Mouse (Mus musculus) embryonic facial prominence, embryonic 15.5 days (tissue): ENCODE measurements at regions not wholly inside any gene's neighbourhood (a gene's known extent, or its start where the extent isn't known, plus 50 kb on each side); places are given as distances from the start of the nearest gene placed in this dataset.

ENCODE experiments used
- ATAC-seq: fragments of 200-750 bp; cut with Nextera tagmentation; 2 replicates; pipeline ENCODE4 v1.8.0; 2017; ENCODE audit warnings: low read depth, moderate TSS enrichment; ENCODE audit not compliant: insufficient number of reproducible peaks, low FRiP score, low TSS enrichment
- H3K27ac ChIP-seq: fragments of 300-500 bp; sonication (generic); replicated peaks from 2 replicates; pipeline ENCODE4 v1.5.1; 2015; ENCODE audit warnings: mild to moderate bottlenecking, inconsistent platforms
- H3K27me3 ChIP-seq: fragments of 300-500 bp; sonication (generic); 2 replicates; pipeline ENCODE4 v1.6.1; 2015; ENCODE audit warnings: inconsistent platforms
- H3K36me3 ChIP-seq: fragments of 300-500 bp; sonication (generic); 2 replicates; pipeline ENCODE4 v1.6.1; 2015; ENCODE audit warnings: mild to moderate bottlenecking, inconsistent platforms
- H3K4me1 ChIP-seq: fragments of 300-500 bp; sonication (generic); 2 replicates; pipeline ENCODE4 v1.6.1; 2015; ENCODE audit warnings: inconsistent platforms
- H3K4me2 ChIP-seq: fragments of 300-500 bp; sonication (generic); replicated peaks from 2 replicates; pipeline ENCODE4 v1.6.1; 2015; ENCODE audit warnings: mild to moderate bottlenecking, inconsistent platforms
- H3K4me3 ChIP-seq: fragments of 300-500 bp; sonication (generic); replicated peaks from 2 replicates; pipeline ENCODE4 v1.5.1; 2015; ENCODE audit warnings: mild to moderate bottlenecking, inconsistent platforms
- H3K9ac ChIP-seq: fragments of 300-500 bp; sonication (generic); 2 replicates; pipeline ENCODE4 v1.6.1; 2015; ENCODE audit warnings: inconsistent platforms
- H3K9me3 ChIP-seq: fragments of 300-500 bp; sonication (generic); replicated peaks from 2 replicates; pipeline ENCODE4 v1.6.1; 2016; ENCODE audit warnings: inconsistent platforms
- WGBS: fragments of 180-500 bp; shearing (Covaris S2); methylation state at CpG from one replicate; pipeline ENCODE4 v1.1.7; 2015; 5-methylcytosine and 5-hydroxymethylcytosine counted together

- no peaks in the 10 kb centered on the region for H3K36me3 ChIP-seq
- H3K9ac ChIP-seq = no peak overlapping the region
- 48% methylated on average over 3 of the region's 3 CpGs for WGBS
- H3K4me1 ChIP-seq = no peaks in the 10 kb centered on the region
- H3K4me3 ChIP-seq = no peak overlapping the region
- H3K27me3 ChIP-seq = peaks cover 6% of the 10 kb centered on the region; the same call in 1 of the 2 replicates
- no peak for ATAC-seq
- no peaks in the 10 kb centered on the region for H3K9me3 ChIP-seq
- H3K4me2 ChIP-seq = no peak overlapping the region
- H3K27ac ChIP-seq = no peak overlapping the region
Measured at GRCm38 (mm10) chrX:158920217-158920616, 289.9 kb upstream of the Rps6ka3 start.

GRCm38 (mm10) chrX:158921424-158921823, 288.7 kb upstream of the Rps6ka3 start:
- Histone ChIP-seq H3K4me2 (peak overlapping the region; percentile 39), H3K9ac (no peak overlapping the region), H3K27ac (no peak overlapping the region), H3K27me3 (peaks cover 6% of the 10 kb centered on the region; the same call in 1 of the 2 replicates), H3K4me1 (no peaks in the 10 kb centered on the region), H3K4me3 (peak overlapping the region; percentile 25), H3K36me3 (no peaks in the 10 kb centered on the region), H3K9me3 (no peaks in the 10 kb centered on the region)
- ATAC-seq = no peak
- 27% methylated on average over 5 of the region's 5 CpGs for WGBS

GRCm38 (mm10) chrX:158921838-158922450, 288.2 kb upstream of the Rps6ka3 start:
- no peak overlapping the region for H3K27ac ChIP-seq
- H3K9me3 ChIP-seq = no peaks in the 10 kb centered on the region
- peak overlapping the region; percentile 25 for H3K4me3 ChIP-seq
- H3K9ac ChIP-seq = no peak overlapping the region
- H3K36me3 ChIP-seq = no peaks in the 10 kb centered on the region
- ATAC-seq = no peak
- WGBS = 26% methylated on average over 14 of the region's 14 CpGs
- H3K4me1 ChIP-seq = no peaks in the 10 kb centered on the region
- peaks cover 6% of the 10 kb centered on the region; the same call in 1 of the 2 replicates for H3K27me3 ChIP-seq
- peak overlapping the region; percentile 39 for H3K4me2 ChIP-seq

GRCm38 (mm10) chrX:158923081-158923561, 287.0 kb upstream of the Rps6ka3 start:
- ATAC-seq = no peak
- H3K27ac ChIP-seq = no peak overlapping the region
- no peaks in the 10 kb centered on the region for H3K4me1 ChIP-seq
- WGBS = 18% methylated on average over 14 of the region's 14 CpGs
- H3K27me3 ChIP-seq = peaks cover 6% of the 10 kb centered on the region; the same call in 1 of the 2 replicates
- H3K9ac ChIP-seq = no peak overlapping the region
- no peaks in the 10 kb centered on the region for H3K36me3 ChIP-seq
- H3K4me2 ChIP-seq = peak overlapping the region; percentile 32
- H3K9me3 ChIP-seq = no peaks in the 10 kb centered on the region
- 0 out of 2 replicates have a peak overlapping the region, but pooled peaks have one; percentile 4 for H3K4me3 ChIP-seq

- Histone ChIP-seq H3K9me3 (no peaks in the 10 kb centered on the region), H3K9ac (no peak overlapping the region), H3K27ac (no peak overlapping the region), H3K36me3 (no peaks in the 10 kb centered on the region), H3K27me3 (peaks cover 6% of the 10 kb centered on the region; the same call in 1 of the 2 replicates), H3K4me2 (peak overlapping the region; percentile 32), H3K4me1 (no peaks in the 10 kb centered on the region), H3K4me3 (no peak overlapping the region)
- WGBS = 24% methylated on average over 17 of the region's 17 CpGs
- no peak for ATAC-seq
Measured at GRCm38 (mm10) chrX:158923657-158924489, 286.2 kb upstream of the Rps6ka3 start.

GRCm38 (mm10) chrX:158924490-158925398, 285.4 kb upstream of the Rps6ka3 start:
- H3K36me3 ChIP-seq = no peaks in the 10 kb centered on the region

GRCm38 (mm10) chrX:158931864-158932263, 278.2 kb upstream of the Rps6ka3 start:
- WGBS = 65% methylated on average over 1 of the region's 1 CpGs
- Histone ChIP-seq H3K36me3 (no peaks in the 10 kb centered on the region), H3K4me3 (no peak overlapping the region), H3K4me2 (no peak overlapping the region), H3K27me3 (no peaks in the 10 kb centered on the region), H3K4me1 (no peaks in the 10 kb centered on the region), H3K9ac (no peak overlapping the region), H3K9me3 (no peaks in the 10 kb centered on the region), H3K27ac (no peak overlapping the region)
- ATAC-seq = no peak

More at GRCm38 (mm10) chrX:158924490-158925398, 285.4 kb upstream of the Rps6ka3 start:
- no peak overlapping the region for H3K4me3 ChIP-seq
- WGBS = 35% methylated on average over 6 of the region's 6 CpGs
- H3K27ac ChIP-seq = no peak overlapping the region
- no peak overlapping the region for H3K9ac ChIP-seq
- ATAC-seq = no peak
- no peaks in the 10 kb centered on the region for H3K9me3 ChIP-seq
- H3K4me1 ChIP-seq = no peaks in the 10 kb centered on the region
- peak overlapping the region; percentile 32; the same call in 1 of the 2 replicates for H3K4me2 ChIP-seq
- H3K27me3 ChIP-seq = peaks cover 6% of the 10 kb centered on the region; the same call in 1 of the 2 replicates

GRCm38 (mm10) chrX:158947191-158947590, 262.9 kb upstream of the Rps6ka3 start:
- WGBS = 73% methylated on average over 4 of the region's 4 CpGs
- H3K9ac ChIP-seq = no peak overlapping the region
- H3K36me3 ChIP-seq = no peaks in the 10 kb centered on the region
- H3K4me2 ChIP-seq = no peak overlapping the region
- H3K4me3 ChIP-seq = no peak overlapping the region
- H3K27ac ChIP-seq = no peak overlapping the region
- no peaks in the 10 kb centered on the region for H3K27me3 ChIP-seq
- H3K4me1 ChIP-seq = no peaks in the 10 kb centered on the region
- ATAC-seq = no peak
- H3K9me3 ChIP-seq = no peaks in the 10 kb centered on the region

GRCm38 (mm10) chrX:158971726-158972125, 238.4 kb upstream of the Rps6ka3 start:
- no peaks in the 10 kb centered on the region for H3K9me3 ChIP-seq
- no peak for ATAC-seq
- H3K27ac ChIP-seq = no peak overlapping the region
- H3K36me3 ChIP-seq = no peaks in the 10 kb centered on the region
- H3K4me3 ChIP-seq = no peak overlapping the region
- no peak overlapping the region for H3K4me2 ChIP-seq
- no peaks in the 10 kb centered on the region for H3K4me1 ChIP-seq
- no peak overlapping the region for H3K9ac ChIP-seq
- H3K27me3 ChIP-seq = no peaks in the 10 kb centered on the region
- 61% methylated on average over 5 of the region's 5 CpGs for WGBS

- Histone ChIP-seq H3K9ac (no peak overlapping the region), H3K4me1 (no peaks in the 10 kb centered on the region), H3K36me3 (no peaks in the 10 kb centered on the region), H3K9me3 (no peaks in the 10 kb centered on the region), H3K4me3 (no peak overlapping the region), H3K4me2 (no peak overlapping the region), H3K27ac (no peak overlapping the region), H3K27me3 (no peaks in the 10 kb centered on the region)
- 47% methylated on average over 5 of the region's 5 CpGs for WGBS
- ATAC-seq = no peak
Measured at GRCm38 (mm10) chrX:158976648-158977047, 233.5 kb upstream of the Rps6ka3 start.
